Mouse (Mus musculus): Measurements from ENCODE around the gene Med13. TPM values are rescaled to one million over a fixed set of nuclear protein-coding genes. Genes with fewer than 3 reads are reported as not detected.
A peak's percentile ranks its signal among the peaks of the same experiment; 100 is the strongest.

Med13 gene
- 6.7 and 7.4 TPM in 2 replicates for polyA plus RNA-seq (2015; fragmentation: Nextera tagmentation; extraction: Ambion mirVana)

DNA sequence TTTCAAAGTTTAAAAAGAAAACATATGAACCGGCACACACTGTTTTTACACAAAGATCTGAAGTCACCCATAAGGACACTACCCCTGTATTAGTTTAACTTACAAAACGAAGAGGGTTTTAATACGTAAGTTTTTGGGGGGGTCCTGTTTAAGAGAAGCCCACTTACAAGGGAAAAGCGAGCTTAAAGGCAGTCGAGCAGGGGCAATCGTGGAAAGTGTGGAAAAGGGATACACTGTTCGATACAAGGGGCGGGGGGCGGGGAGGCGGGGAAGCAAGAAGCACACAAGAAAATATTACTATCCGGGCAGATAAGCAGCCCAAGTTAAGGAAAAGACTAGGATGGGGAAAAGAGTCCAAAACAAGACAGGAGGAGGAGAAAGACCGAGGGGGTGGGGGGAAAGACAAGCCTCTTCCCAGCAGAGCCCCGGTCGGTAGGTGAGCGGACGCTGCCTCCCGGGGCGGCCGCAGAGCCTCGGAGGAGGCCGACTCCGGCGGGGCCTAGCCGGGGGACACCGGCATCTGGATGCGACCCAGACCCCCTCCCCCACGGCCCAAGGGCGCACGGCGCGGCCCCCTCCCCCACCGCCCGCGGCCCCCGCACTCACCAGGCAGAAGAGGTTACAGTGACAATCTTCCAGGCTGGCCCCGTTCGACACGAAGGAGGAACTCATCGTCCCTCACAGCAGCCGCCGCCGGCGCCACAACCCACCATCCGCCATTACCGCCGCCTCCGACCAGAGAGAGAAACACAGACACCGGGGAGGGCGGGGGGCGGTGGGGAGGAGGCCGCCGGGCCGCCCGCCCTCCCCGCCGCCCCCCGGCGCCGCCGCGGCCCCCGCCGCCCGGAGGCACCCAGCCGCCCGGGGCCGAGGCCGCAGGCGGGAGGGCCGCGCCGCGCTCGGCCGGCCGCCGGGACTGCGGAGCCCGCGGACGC, at the start of gene Med13:
Gene Med13, minus strand, starts transcription at position 749 of the 935 bp plus-strand sequence.
- H3K4me2 ChIP-seq (ENCODE audit: low read length), result peak within 1 kb of the TSS; percentile 89
- H3K27ac ChIP-seq (ENCODE audit: low read depth, low read length), result peak within 1 kb of the TSS; percentile 97
- no peaks in the 10 kb centered on the region for H3K27me3 ChIP-seq (replicated peaks; ENCODE audit: control insufficient read depth, insufficient read depth, low read length)
- H3K36me3 ChIP-seq (ENCODE audit: control insufficient read depth, insufficient read depth, low read length), result no peaks in the 10 kb centered on the region
- H3K9me3 ChIP-seq (ENCODE audit: control insufficient read depth, low read length), result no peaks in the 10 kb centered on the region
- ATAC-seq, result peak; percentile 66
- peaks cover 27% of the 10 kb centered on the region for H3K4me1 ChIP-seq (ENCODE audit: control insufficient read depth, insufficient read depth, low read depth, low read length)
- peak within 1 kb of the TSS; percentile 69 for H3K4me3 ChIP-seq (ENCODE audit: low read length)
- under 1% methylated on average over 61 of the region's 81 CpGs for WGBS
- H3K9ac ChIP-seq (ENCODE audit: low read depth, low read length), result peak within 1 kb of the TSS; percentile 97

DNA sequence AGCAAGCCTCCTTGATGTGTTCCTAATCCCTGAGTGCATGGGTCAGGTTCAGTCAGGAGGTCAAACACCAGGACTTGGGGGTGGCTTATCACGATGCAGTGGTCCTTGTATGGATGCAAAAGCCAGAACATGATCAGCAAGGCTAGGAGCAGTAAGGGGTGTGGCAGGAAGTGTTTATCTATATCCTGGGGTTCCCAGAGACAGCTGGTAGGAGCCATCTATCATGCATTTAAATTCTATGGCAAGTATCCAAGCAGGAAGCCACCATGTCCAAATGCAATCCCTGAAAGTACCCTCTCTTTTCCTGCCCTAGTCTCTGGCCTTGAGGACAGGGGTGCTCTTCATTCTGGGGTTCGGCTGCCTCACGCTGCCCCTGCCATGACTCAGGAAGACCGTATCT, 47.2 kb upstream of the Med13 start:
- Histone ChIP-seq H3K9me3 (ENCODE audit: control insufficient read depth, low read length) (no peaks in the 10 kb centered on the region; the same call in 1 of the 2 replicates), H3K4me2 (ENCODE audit: low read length) (no peak overlapping the region), H3K36me3 (ENCODE audit: control insufficient read depth, insufficient read depth, low read length) (no peaks in the 10 kb centered on the region), H3K9ac (ENCODE audit: low read depth, low read length) (no peak overlapping the region), H3K27ac (ENCODE audit: low read depth, low read length) (no peak overlapping the region), H3K4me1 (ENCODE audit: control insufficient read depth, insufficient read depth, low read depth, low read length) (no peaks in the 10 kb centered on the region), H3K4me3 (ENCODE audit: low read length) (no peak overlapping the region), H3K27me3 (replicated peaks; ENCODE audit: control insufficient read depth, insufficient read depth, low read length) (no peaks in the 10 kb centered on the region)
- no peak for ATAC-seq
- WGBS, result 87% methylated on average over 4 of the region's 4 CpGs

DNA sequence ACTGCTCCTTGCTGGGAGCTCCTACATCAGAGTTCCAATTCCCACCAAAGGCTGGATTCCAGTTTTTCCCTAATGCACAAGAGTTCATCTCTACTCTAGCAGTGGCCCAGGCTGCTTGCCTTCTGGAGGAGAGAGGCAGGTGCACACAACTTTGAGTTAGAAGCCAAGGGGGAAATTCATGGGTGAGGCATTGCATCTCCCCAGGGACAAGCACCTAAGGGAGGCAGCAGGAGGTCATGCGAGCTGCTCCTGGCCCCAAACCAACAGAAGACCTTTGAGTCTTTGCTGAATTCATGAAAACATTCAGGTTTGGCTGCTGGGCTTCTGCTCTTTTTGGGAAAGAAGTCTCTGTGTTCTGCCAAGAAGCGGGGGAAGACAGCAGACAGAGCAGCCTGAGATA, 46.4 kb upstream of the Med13 start:
- no peak overlapping the region for H3K4me2 ChIP-seq (ENCODE audit: low read length)

DNA sequence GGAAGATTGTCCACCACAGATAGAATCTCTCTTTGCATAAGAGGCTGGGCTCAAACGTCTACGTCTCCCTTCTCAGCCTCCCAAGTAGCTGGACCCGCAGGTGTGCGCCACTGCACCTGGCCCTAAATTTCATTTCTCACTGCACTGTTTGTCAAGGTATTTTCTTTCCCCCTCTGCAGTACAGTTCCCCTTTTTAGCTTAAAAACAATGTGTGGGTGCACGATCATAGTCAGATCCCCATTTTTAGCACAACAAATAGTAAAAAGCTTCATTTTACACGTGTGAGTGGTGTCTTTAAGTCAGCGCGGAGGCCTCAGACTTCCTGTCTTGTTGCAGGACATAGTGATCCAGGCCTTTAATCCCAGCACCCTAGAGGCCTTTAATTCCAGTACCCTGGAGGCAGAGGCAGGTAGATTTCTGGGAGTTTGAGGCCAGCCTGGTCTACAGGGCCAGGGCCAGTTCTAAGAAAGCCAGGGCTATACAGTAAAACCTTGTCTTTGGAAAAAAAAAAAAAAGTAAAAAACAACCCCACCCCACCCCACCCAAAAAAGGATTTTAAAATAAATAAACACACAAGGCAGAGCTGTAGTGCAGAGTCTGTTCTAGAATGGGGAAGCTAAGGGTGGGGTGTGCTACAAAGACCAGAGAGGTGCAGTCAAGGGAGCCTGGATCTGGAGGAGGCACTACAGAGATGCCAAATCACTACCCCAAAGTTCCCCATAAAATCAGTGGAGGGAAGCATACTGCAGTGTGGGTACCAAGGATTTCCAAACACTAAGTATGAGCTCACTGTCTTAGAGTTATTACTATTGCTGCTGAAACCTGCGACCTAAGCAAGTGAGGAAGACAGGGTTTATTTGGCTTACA, 42.1 kb upstream of the Med13 start:
- H3K4me3 ChIP-seq (ENCODE audit: low read length), result no peak overlapping the region
- H3K27me3 ChIP-seq (replicated peaks; ENCODE audit: control insufficient read depth, insufficient read depth, low read length), result no peaks in the 10 kb centered on the region
- no peak overlapping the region for H3K9ac ChIP-seq (ENCODE audit: low read depth, low read length)
- no peak overlapping the region for H3K4me2 ChIP-seq (ENCODE audit: low read length)
- H3K36me3 ChIP-seq (ENCODE audit: control insufficient read depth, insufficient read depth, low read length), result no peaks in the 10 kb centered on the region
- H3K9me3 ChIP-seq (ENCODE audit: control insufficient read depth, low read length), result no peaks in the 10 kb centered on the region
- no peak overlapping the region for H3K27ac ChIP-seq (ENCODE audit: low read depth, low read length)
- H3K4me1 ChIP-seq (ENCODE audit: control insufficient read depth, insufficient read depth, low read depth, low read length), result peaks cover 3% of the 10 kb centered on the region; the same call in 1 of the 2 replicates
- ATAC-seq, result no peak
- WGBS, result 88% methylated on average over 9 of the region's 9 CpGs

More for the DNA sequence above, 46.4 kb upstream of the Med13 start:
- H3K9ac ChIP-seq (ENCODE audit: low read depth, low read length), result no peak overlapping the region
- H3K27me3 ChIP-seq (replicated peaks; ENCODE audit: control insufficient read depth, insufficient read depth, low read length), result no peaks in the 10 kb centered on the region
- no peaks in the 10 kb centered on the region; the same call in 1 of the 2 replicates for H3K9me3 ChIP-seq (ENCODE audit: control insufficient read depth, low read length)
- H3K4me1 ChIP-seq (ENCODE audit: control insufficient read depth, insufficient read depth, low read depth, low read length), result no peaks in the 10 kb centered on the region
- no peak overlapping the region for H3K4me3 ChIP-seq (ENCODE audit: low read length)
- ATAC-seq, result no peak
- H3K27ac ChIP-seq (ENCODE audit: low read depth, low read length), result no peak overlapping the region
- no peaks in the 10 kb centered on the region for H3K36me3 ChIP-seq (ENCODE audit: control insufficient read depth, insufficient read depth, low read length)
- WGBS, result 80% methylated on average over 2 of the region's 2 CpGs

DNA sequence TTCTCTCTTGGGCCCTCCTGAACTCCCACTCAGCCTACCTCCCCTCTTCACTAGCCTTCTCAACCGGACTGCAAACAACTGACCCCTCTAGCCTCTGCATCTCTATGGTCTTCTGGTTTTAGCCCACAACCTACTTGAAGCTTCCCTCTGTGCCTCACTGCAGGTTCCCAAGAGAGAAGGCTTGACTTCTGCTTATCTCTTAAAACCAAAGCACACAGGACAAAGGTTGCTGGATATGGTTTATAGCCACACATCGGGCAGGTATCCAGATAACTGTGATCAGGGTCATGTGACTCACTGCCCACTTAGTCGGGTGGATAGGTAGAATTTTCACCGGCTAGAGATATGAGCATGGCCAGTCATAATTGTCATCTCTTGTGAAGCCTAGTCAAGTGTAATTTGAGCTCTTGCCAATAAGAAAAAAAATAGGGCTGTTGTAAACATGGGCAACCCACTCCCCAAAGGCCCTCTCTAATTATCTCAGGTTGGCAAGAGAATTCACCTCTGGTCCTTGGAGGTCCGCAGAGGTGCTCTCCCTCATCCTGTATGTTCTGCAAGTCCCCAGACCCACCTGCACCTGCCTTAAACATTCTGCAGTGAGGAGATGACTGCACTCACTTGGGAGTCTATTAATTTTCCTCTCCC, 39.7 kb upstream of the Med13 start:
- H3K9ac ChIP-seq (ENCODE audit: low read depth, low read length), result no peak overlapping the region
- no peak overlapping the region for H3K27ac ChIP-seq (ENCODE audit: low read depth, low read length)
- H3K4me2 ChIP-seq (ENCODE audit: low read length), result no peak overlapping the region
- no peak for ATAC-seq
- no peaks in the 10 kb centered on the region for H3K9me3 ChIP-seq (ENCODE audit: control insufficient read depth, low read length)
- H3K4me3 ChIP-seq (ENCODE audit: low read length), result no peak overlapping the region
- H3K27me3 ChIP-seq (replicated peaks; ENCODE audit: control insufficient read depth, insufficient read depth, low read length), result no peaks in the 10 kb centered on the region
- no peaks in the 10 kb centered on the region for H3K36me3 ChIP-seq (ENCODE audit: control insufficient read depth, insufficient read depth, low read length)
- WGBS, result 80% methylated on average over 5 of the region's 5 CpGs
- peaks cover 3% of the 10 kb centered on the region; the same call in 1 of the 2 replicates for H3K4me1 ChIP-seq (ENCODE audit: control insufficient read depth, insufficient read depth, low read depth, low read length)

DNA sequence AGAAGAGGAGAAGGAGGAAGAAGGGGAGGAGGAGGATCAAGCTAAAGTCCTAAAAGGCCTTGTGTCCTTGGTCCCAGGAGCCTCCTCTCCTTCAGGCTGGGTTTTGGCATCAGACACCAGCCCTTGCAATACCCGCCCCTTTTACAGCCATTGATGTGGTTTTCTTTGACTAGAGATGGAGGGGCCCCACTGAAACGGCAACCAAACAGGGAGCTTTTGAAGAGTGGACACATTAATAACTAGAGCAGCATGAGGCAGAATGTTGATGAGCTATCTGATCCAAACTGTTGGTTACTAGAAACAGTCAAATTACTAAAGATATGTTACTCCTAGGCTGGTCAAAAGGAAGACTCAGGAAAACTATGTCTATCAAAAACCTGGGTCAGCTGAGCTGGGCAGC, 39.1 kb upstream of the Med13 start:
- no peak overlapping the region for H3K27ac ChIP-seq (ENCODE audit: low read depth, low read length)
- no peak overlapping the region for H3K4me3 ChIP-seq (ENCODE audit: low read length)
- peaks cover 3% of the 10 kb centered on the region; the same call in 1 of the 2 replicates for H3K4me1 ChIP-seq (ENCODE audit: control insufficient read depth, insufficient read depth, low read depth, low read length)
- ATAC-seq, result no peak
- 41% methylated on average over 2 of the region's 2 CpGs for WGBS
- no peaks in the 10 kb centered on the region for H3K36me3 ChIP-seq (ENCODE audit: control insufficient read depth, insufficient read depth, low read length)
- H3K4me2 ChIP-seq (ENCODE audit: low read length), result no peak overlapping the region
- H3K27me3 ChIP-seq (replicated peaks; ENCODE audit: control insufficient read depth, insufficient read depth, low read length), result no peaks in the 10 kb centered on the region
- H3K9ac ChIP-seq (ENCODE audit: low read depth, low read length), result no peak overlapping the region
- H3K9me3 ChIP-seq (ENCODE audit: control insufficient read depth, low read length), result no peaks in the 10 kb centered on the region

DNA sequence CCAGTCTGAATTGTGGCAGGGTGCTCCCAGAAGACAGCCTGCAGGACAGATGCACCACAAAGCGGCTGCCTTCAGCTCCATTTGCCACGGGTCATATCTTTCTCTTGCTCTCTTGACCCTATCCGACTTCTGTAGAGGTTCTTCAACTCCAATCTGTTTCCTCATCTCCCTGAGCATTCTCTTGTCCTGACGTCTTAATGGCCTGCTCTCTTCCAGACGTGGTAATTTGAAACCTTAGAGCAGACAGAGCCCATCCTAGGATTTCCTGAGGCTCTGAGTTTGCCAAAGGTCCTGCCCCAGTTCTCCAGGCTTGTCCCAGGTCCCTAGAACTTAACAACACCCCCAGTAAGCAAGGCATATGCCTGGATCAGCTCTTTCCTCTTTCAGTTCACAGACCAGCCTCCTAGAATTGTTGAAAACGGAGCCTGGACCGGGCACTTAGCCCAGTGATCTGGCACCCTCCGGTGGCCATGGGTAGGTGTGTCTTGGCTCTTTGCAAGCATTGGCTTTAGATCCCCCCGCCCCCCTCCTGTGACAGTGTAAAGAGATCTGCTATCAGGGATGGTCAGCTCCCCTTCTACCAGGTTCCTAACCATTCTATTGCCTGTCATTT, 38.2 kb upstream of the Med13 start:
- H3K4me3 ChIP-seq (ENCODE audit: low read length), result no peak overlapping the region
- H3K9ac ChIP-seq (ENCODE audit: low read depth, low read length), result no peak overlapping the region
- 10% methylated on average over 9 of the region's 9 CpGs for WGBS
- H3K4me2 ChIP-seq (ENCODE audit: low read length), result no peak overlapping the region
- no peak overlapping the region for H3K27ac ChIP-seq (ENCODE audit: low read depth, low read length)
- H3K36me3 ChIP-seq (ENCODE audit: control insufficient read depth, insufficient read depth, low read length), result no peaks in the 10 kb centered on the region
- no peaks in the 10 kb centered on the region for H3K27me3 ChIP-seq (replicated peaks; ENCODE audit: control insufficient read depth, insufficient read depth, low read length)
- peaks cover 3% of the 10 kb centered on the region; the same call in 1 of the 2 replicates for H3K4me1 ChIP-seq (ENCODE audit: control insufficient read depth, insufficient read depth, low read depth, low read length)
- no peaks in the 10 kb centered on the region for H3K9me3 ChIP-seq (ENCODE audit: control insufficient read depth, low read length)
- ATAC-seq, result 0 out of 2 replicates have a peak, but pooled peaks have one; percentile 45

DNA sequence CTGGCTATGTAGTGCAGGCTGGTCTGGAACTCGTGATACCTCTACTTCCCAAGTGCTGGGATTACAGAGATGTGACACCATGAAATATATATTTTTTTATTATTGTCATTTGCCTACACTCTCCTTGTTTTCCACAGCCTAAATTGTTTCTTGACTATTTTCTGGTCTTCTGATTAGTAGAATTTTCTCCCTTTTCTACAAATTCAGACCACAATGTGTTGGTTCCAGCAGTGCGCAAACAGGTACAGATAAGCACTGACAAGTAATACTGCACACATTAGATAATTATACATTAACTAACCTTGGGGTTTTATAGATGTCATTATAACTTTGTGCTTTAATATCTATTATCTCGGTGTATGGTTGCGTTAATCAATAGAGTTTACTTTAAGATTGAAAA, 37.7 kb upstream of the Med13 start:
- ATAC-seq, result no peak
- Histone ChIP-seq H3K4me2 (ENCODE audit: low read length) (no peak overlapping the region), H3K9ac (ENCODE audit: low read depth, low read length) (no peak overlapping the region), H3K4me3 (ENCODE audit: low read length) (no peak overlapping the region), H3K4me1 (ENCODE audit: control insufficient read depth, insufficient read depth, low read depth, low read length) (peaks cover 3% of the 10 kb centered on the region; the same call in 1 of the 2 replicates), H3K27me3 (replicated peaks; ENCODE audit: control insufficient read depth, insufficient read depth, low read length) (no peaks in the 10 kb centered on the region), H3K36me3 (ENCODE audit: control insufficient read depth, insufficient read depth, low read length) (no peaks in the 10 kb centered on the region), H3K9me3 (ENCODE audit: control insufficient read depth, low read length) (no peaks in the 10 kb centered on the region), H3K27ac (ENCODE audit: low read depth, low read length) (no peak overlapping the region)
- WGBS, result 88% methylated on average over 4 of the region's 4 CpGs
